Mouse (Mus musculus) CH12.LX (cell line): ENCODE measurements at regions not wholly inside any gene's neighbourhood (a gene's known extent, or its start where the extent isn't known, plus 50 kb on each side); places are given as distances from the start of the nearest gene placed in this dataset.

Source experiments
- DNase-seq: peaks from one replicate; pipeline ENCODE4 v3.0.0-alpha.2; 2013; ENCODE audit errors: extremely low read depth
- H3K27ac ChIP-seq: 2 replicates; pipeline ENCODE4 v1.5.1; 2012; ENCODE audit warnings: low read depth, mild to moderate bottlenecking, control low read depth, moderate library complexity; ENCODE audit not compliant: insufficient read depth
- H3K27me3 ChIP-seq: replicated peaks from 2 replicates; pipeline ENCODE3; 2012; ENCODE audit warnings: inconsistent platforms
- H3K36me3 ChIP-seq, 2 experiments: replicated peaks in 1 of 2; 2 replicates each; pipeline versions ENCODE3 to v1.6.1; 2012; ENCODE audit warnings: inconsistent platforms in 1 of 2, low read length in 1 of 2, mild to moderate bottlenecking in 1 of 2, mixed read lengths in 1 of 2, moderate library complexity in 1 of 2; ENCODE audit not compliant: control insufficient read depth in 1 of 2, insufficient read depth in 1 of 2
- H3K4me1 ChIP-seq, 2 experiments: 2 replicates each; pipeline ENCODE4 v1.6.1; 2012; ENCODE audit warnings: inconsistent platforms in 1 of 2, moderate library complexity in 1 of 2; ENCODE audit not compliant: insufficient read depth in 2 of 2, control insufficient read depth in 1 of 2
- H3K4me2 ChIP-seq: 2 replicates; pipeline ENCODE4 v1.6.1; 2012; ENCODE audit warnings: low read depth, mild to moderate bottlenecking, control low read depth; ENCODE audit not compliant: poor library complexity, insufficient read depth, severe bottlenecking
- H3K4me3 ChIP-seq, 3 experiments: fragments of 150-350 bp in 1 of 3; sonication (generic) in 1 of 3; replicated peaks in 1 of 3; 2 replicates each; pipeline versions ENCODE3 to v1.5.1; 2011 to 2012; ENCODE audit warnings: low read depth in 2 of 3, low read length in 2 of 3, mild to moderate bottlenecking in 2 of 3, moderate library complexity in 2 of 3, control low read depth in 1 of 3, improper control_type of control experiment in 1 of 3, inconsistent platforms in 1 of 3, mixed read lengths in 1 of 3; ENCODE audit not compliant: poor library complexity in 1 of 3
- H3K79me2 ChIP-seq: replicated peaks from 2 replicates; pipeline ENCODE4 v1.6.1; 2012; ENCODE audit warnings: mild to moderate bottlenecking, moderate library complexity; ENCODE audit not compliant: control insufficient read depth, poor library complexity, insufficient read depth, severe bottlenecking; ENCODE audit errors: extremely low read depth
- H3K9ac ChIP-seq: 2 replicates; pipeline ENCODE4 v1.6.1; 2012; ENCODE audit warnings: low read depth, mild to moderate bottlenecking, control low read depth, moderate library complexity; ENCODE audit not compliant: insufficient read depth
- H3K9me3 ChIP-seq: replicated peaks from 2 replicates; pipeline ENCODE3; 2012; ENCODE audit warnings: low read length, inconsistent platforms, mixed read lengths
- BHLHE40 ChIP-seq: IDR thresholded peaks from 2 replicates; pipeline ENCODE4 v1.6.1; 2011; ENCODE audit warnings: mild to moderate bottlenecking, low read depth, low read length, improper control_type of control experiment
- CHD2 ChIP-seq: IDR thresholded peaks from 2 replicates; pipeline ENCODE4 v1.6.1; 2011; ENCODE audit warnings: low read length, improper control_type of control experiment
- CTCF ChIP-seq, 2 experiments: IDR thresholded peaks in 1 of 2; conservative IDR thresholded peaks in 1 of 2; 2 replicates each; pipeline ENCODE4 v1.5.1; 2011 to 2012; ENCODE audit warnings: low read depth in 2 of 2, low read length in 2 of 2, improper control_type of control experiment in 1 of 2, inconsistent platforms in 1 of 2, mild to moderate bottlenecking in 1 of 2, moderate library complexity in 1 of 2
- ETS1 ChIP-seq: conservative IDR thresholded peaks from 2 replicates; pipeline ENCODE4 v1.6.1; 2012; ENCODE audit warnings: low read depth, mild to moderate bottlenecking, inconsistent platforms, low read length, improper control_type of control experiment, moderate library complexity
- HCFC1 ChIP-seq: IDR thresholded peaks from 2 replicates; pipeline ENCODE4 v1.6.1; 2012; ENCODE audit warnings: low read depth, mild to moderate bottlenecking, inconsistent platforms, low read length, improper control_type of control experiment
- IRF4 ChIP-seq: IDR thresholded peaks from 2 replicates; pipeline ENCODE4 v1.6.1; 2014; ENCODE audit warnings: low read depth, mild to moderate bottlenecking, inconsistent platforms, low read length, improper control_type of control experiment
- KAT2A ChIP-seq: IDR thresholded peaks from 2 replicates; pipeline ENCODE4 v1.6.1; 2012; ENCODE audit warnings: low read length, improper control_type of control experiment, inconsistent platforms; ENCODE audit not compliant: insufficient replicate concordance
- MAFK ChIP-seq: IDR thresholded peaks from 2 replicates; pipeline ENCODE4 v1.6.1; 2011; ENCODE audit warnings: low read length, improper control_type of control experiment; ENCODE audit not compliant: insufficient replicate concordance
- MAX ChIP-seq: IDR thresholded peaks from 2 replicates; pipeline ENCODE4 v1.6.1; 2011; ENCODE audit warnings: low read length, improper control_type of control experiment
- MAZ ChIP-seq: IDR thresholded peaks from 2 replicates; pipeline ENCODE4 v1.6.1; 2012; ENCODE audit warnings: low read depth, mild to moderate bottlenecking, inconsistent platforms, low read length, improper control_type of control experiment, moderate library complexity
- MXI1 ChIP-seq: IDR thresholded peaks from 2 replicates; pipeline ENCODE4 v1.6.1; 2011; ENCODE audit warnings: mild to moderate bottlenecking, low read depth, low read length, improper control_type of control experiment
- NRF1 ChIP-seq: IDR thresholded peaks from 2 replicates; pipeline ENCODE4 v1.6.1; 2014; ENCODE audit warnings: low read depth, mild to moderate bottlenecking, inconsistent platforms, low read length, improper control_type of control experiment, moderate library complexity
- PAX5 ChIP-seq: IDR thresholded peaks from 2 replicates; pipeline ENCODE4 v1.6.1; 2012; ENCODE audit warnings: low read length, inconsistent platforms, mixed read lengths
- RAD21 ChIP-seq: IDR thresholded peaks from 2 replicates; pipeline ENCODE4 v1.6.1; 2011; ENCODE audit warnings: low read depth, mild to moderate bottlenecking, low read length, improper control_type of control experiment, moderate library complexity
- RCOR1 ChIP-seq: conservative IDR thresholded peaks from 2 replicates; pipeline ENCODE4 v1.6.1; 2012; ENCODE audit warnings: low read depth, mild to moderate bottlenecking, inconsistent platforms, low read length, improper control_type of control experiment
- SIN3A ChIP-seq: IDR thresholded peaks from 2 replicates; pipeline ENCODE4 v1.6.1; 2012; ENCODE audit warnings: low read length, improper control_type of control experiment, inconsistent platforms
- SMC3 ChIP-seq: IDR thresholded peaks from 2 replicates; pipeline ENCODE4 v1.6.1; 2011; ENCODE audit warnings: low read depth, low read length, improper control_type of control experiment
- TCF12 ChIP-seq: IDR thresholded peaks from 2 replicates; pipeline ENCODE4 v1.6.1; 2014; ENCODE audit warnings: low read depth, mild to moderate bottlenecking, inconsistent platforms, low read length, improper control_type of control experiment
- UBTF ChIP-seq: IDR thresholded peaks from 2 replicates; pipeline ENCODE4 v1.6.1; 2012; ENCODE audit warnings: low read depth, mild to moderate bottlenecking, inconsistent platforms, low read length, improper control_type of control experiment, moderate library complexity
- USF1 ChIP-seq: IDR thresholded peaks from 2 replicates; pipeline ENCODE4 v1.6.1; 2014; ENCODE audit warnings: low read depth, mild to moderate bottlenecking, inconsistent platforms, low read length, improper control_type of control experiment
- USF2 ChIP-seq: conservative IDR thresholded peaks from 2 replicates; pipeline ENCODE4 v1.6.1; 2011; ENCODE audit warnings: low read depth, low read length, improper control_type of control experiment
- ZKSCAN1 ChIP-seq: IDR thresholded peaks from 2 replicates; pipeline ENCODE4 v1.6.1; 2012; ENCODE audit warnings: low read depth, inconsistent platforms, low read length, improper control_type of control experiment, borderline replicate concordance
- ZMIZ1 ChIP-seq: IDR thresholded peaks from 2 replicates; pipeline ENCODE4 v1.6.1; 2012; ENCODE audit warnings: low read depth, mild to moderate bottlenecking, inconsistent platforms, low read length, improper control_type of control experiment
- dilution Hi-C: fragments of 300-500 bp; cut with MboI; formaldehyde crosslinking; loops from 2 replicates; pipeline ENCODE4 v1.14.3; 2020; ENCODE audit warnings: low sequenced_read_pairs; ENCODE audit not compliant: extremely low pct_unique_long_range_greater_than_20kb, extremely low pct_ligation_motif_present
- in situ Hi-C: fragments of 300-500 bp; cut with MboI; formaldehyde crosslinking; loops from 3 replicates; pipeline ENCODE4 v1.14.3; 2019; ENCODE audit warnings: low sequenced_read_pairs, low pct_ligation_motif_present, low pct_unique_long_range_greater_than_20kb, mixed read lengths

GRCm38 (mm10) chr10:17111071-17111470, 611.9 kb upstream of the Cited2 start:
- Histone ChIP-seq H3K27ac (no peak overlapping the region), H3K79me2 (no peaks in the 10 kb centered on the region)
- no peak for TF ChIP-seq ETS1
- TF ChIP-seq PAX5: no peak
- no peak for TF ChIP-seq ZMIZ1
- no peak for TF ChIP-seq TCF12
- no peak for TF ChIP-seq RCOR1
- TF ChIP-seq CHD2: no peak
- no peak for TF ChIP-seq NRF1
- TF ChIP-seq SIN3A: no peak
- TF ChIP-seq USF1: no peak
- TF ChIP-seq IRF4: no peak
- no peak for TF ChIP-seq UBTF
- TF ChIP-seq CTCF (conservative IDR thresholded peaks at IDR 0.05 in 1 of 2, IDR thresholded peaks at IDR 0.05 in 1 of 2; ENCODE audit: low read depth in 2 of 2, low read length in 2 of 2): no peak
- no peak for TF ChIP-seq MXI1
- TF ChIP-seq ZKSCAN1: no peak
- no peak for TF ChIP-seq RAD21
- no peak for TF ChIP-seq MAX
- TF ChIP-seq SMC3: no peak
- TF ChIP-seq HCFC1: no peak
- TF ChIP-seq KAT2A: no peak
- TF ChIP-seq BHLHE40: no peak
- TF ChIP-seq, all 38 proteins: peak for 0
- in situ Hi-C loops: no loop called here
- Histone ChIP-seq H3K27me3 (no peaks in the 10 kb centered on the region), H3K36me3 (no peaks in the 10 kb centered on the region), H3K4me3 (no peak overlapping the region), H3K9me3 (no peaks in the 10 kb centered on the region), H3K9ac (no peak overlapping the region), H3K4me2 (no peak overlapping the region), H3K4me1 (no peaks in the 10 kb centered on the region)
- dilution Hi-C loops: no loop called here
- no peak for DNase-seq

- DNase-seq: no peak
- dilution Hi-C loops: no loop called here
- Histone ChIP-seq H3K27ac (no peak overlapping the region), H3K4me2 (no peak overlapping the region), H3K9me3 (no peaks in the 10 kb centered on the region), H3K79me2 (no peaks in the 10 kb centered on the region), H3K9ac (no peak overlapping the region), H3K36me3 (no peaks in the 10 kb centered on the region), H3K4me1 (no peaks in the 10 kb centered on the region), H3K4me3 (no peak overlapping the region), H3K27me3 (no peaks in the 10 kb centered on the region)
- no peak for TF ChIP-seq USF2
- TF ChIP-seq MAFK: peak; percentile 98
- TF ChIP-seq KAT2A: no peak
- TF ChIP-seq UBTF: no peak
- TF ChIP-seq MAZ: no peak
- no peak for TF ChIP-seq SMC3
- in situ Hi-C loops: no loop called here
Measured at GRCm38 (mm10) chr10:17114805-17115204, 608.2 kb upstream of the Cited2 start.
